Mouse (Mus musculus): ENCODE results near the gene Yif1b. TPM values are rescaled to one million over a fixed set of nuclear protein-coding genes. Genes with fewer than 3 reads are reported as not detected.

Yif1b gene
- polyA plus RNA-seq, 1 experiment, result 131 TPM

DNA sequence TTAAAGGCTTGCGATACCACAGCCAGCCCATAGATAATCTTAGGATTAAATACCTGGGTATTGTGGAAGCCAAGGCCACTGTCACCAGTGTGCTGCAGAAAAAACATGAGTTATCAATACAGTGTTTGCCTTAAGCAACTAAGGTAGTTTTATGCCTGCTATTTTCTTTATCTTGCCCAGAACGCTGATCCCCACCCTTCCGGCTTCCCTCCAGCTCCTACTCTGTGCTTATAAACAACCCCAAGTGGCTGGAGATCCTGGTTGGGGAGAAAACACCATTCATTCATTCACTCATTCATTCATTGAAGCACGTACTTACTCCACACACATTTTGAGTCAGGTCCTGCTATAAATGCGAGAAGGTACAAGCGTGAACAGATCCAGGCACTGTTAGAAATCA lies 46.4 kb downstream of the Yif1b start:
- no peak overlapping the region for H3K4me3 ChIP-seq (replicated peaks; ENCODE audit: insufficient read depth, low read depth, low read length)
- TF ChIP-seq CTCF (IDR thresholded peaks at IDR 0.05; ENCODE audit: borderline replicate concordance, insufficient read depth, low read depth, low read length), result no peak
- no peak for TF ChIP-seq POLR2A (IDR thresholded peaks at IDR 0.05; ENCODE audit: borderline replicate concordance, insufficient read depth, low read length)
- WGBS, result 96% methylated on average over 6 of the region's 6 CpGs
- no peaks in the 10 kb centered on the region for H3K27me3 ChIP-seq (ENCODE audit: control insufficient read depth, insufficient read depth, low read length)
- H3K4me1 ChIP-seq (ENCODE audit: control insufficient read depth, insufficient read depth, low read length), result no peaks in the 10 kb centered on the region; the same call in none of the 2 replicates
- no peak for DNase-seq
- no peak overlapping the region for H3K27ac ChIP-seq (ENCODE audit: insufficient read depth, low read length)

DNA sequence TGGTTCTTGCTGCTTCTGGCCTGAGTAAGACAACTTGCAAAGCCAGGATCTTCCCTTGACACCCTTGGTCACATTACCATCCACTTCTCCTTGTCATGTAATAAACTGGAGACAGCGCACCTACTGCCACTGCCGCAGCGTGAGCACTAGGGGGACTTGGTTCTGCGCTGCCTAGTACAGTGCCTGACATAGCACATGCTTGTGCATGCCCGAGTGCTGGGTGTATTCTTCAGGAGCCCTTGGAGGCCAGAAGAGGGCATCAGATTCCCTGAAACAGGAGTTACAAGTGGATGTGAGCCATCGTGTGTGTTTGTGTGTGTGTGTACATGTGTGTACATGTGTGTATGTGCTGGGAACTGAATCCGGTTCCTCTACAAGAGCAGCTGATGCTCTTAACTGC lies 49.4 kb downstream of the Yif1b start:
- Histone ChIP-seq H3K27me3 (ENCODE audit: control insufficient read depth, insufficient read depth, low read length) (no peaks in the 10 kb centered on the region), H3K4me1 (ENCODE audit: control insufficient read depth, insufficient read depth, low read length) (peaks cover 16% of the 10 kb centered on the region), H3K27ac (ENCODE audit: insufficient read depth, low read length) (no peak overlapping the region), H3K4me3 (replicated peaks; ENCODE audit: insufficient read depth, low read depth, low read length) (no peak overlapping the region)
- TF ChIP-seq POLR2A (IDR thresholded peaks at IDR 0.05; ENCODE audit: borderline replicate concordance, insufficient read depth, low read length) (no peak), CTCF (IDR thresholded peaks at IDR 0.05; ENCODE audit: borderline replicate concordance, insufficient read depth, low read depth, low read length) (no peak)
- no peak for DNase-seq
- 89% methylated on average over 7 of the region's 7 CpGs for WGBS

DNA sequence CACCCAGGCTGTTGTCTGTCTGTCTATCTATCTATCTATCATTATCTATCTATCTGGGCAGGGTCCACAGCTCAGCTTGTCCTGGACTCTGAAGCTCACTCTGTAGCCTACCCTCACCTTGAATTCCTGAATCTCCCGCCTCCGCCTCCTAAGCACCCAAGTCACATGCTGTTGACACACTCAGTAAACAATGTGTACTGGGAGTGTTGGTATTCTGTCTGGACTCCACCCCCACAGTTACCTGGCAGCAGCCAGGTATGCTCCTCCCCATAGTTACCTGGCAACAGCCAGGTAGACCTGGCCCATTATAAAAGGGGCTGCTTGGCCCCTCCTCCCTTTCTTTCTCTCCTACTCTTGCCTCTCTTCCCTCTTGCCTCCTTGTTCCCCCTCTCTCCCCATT lies 50.0 kb downstream of the Yif1b start:
- 98% methylated on average over 2 of the region's 2 CpGs for WGBS
- no peak for DNase-seq
- TF ChIP-seq CTCF (IDR thresholded peaks at IDR 0.05; ENCODE audit: borderline replicate concordance, insufficient read depth, low read depth, low read length), result no peak
- no peak for TF ChIP-seq POLR2A (IDR thresholded peaks at IDR 0.05; ENCODE audit: borderline replicate concordance, insufficient read depth, low read length)
- Histone ChIP-seq H3K27ac (ENCODE audit: insufficient read depth, low read length) (no peak overlapping the region), H3K27me3 (ENCODE audit: control insufficient read depth, insufficient read depth, low read length) (no peaks in the 10 kb centered on the region), H3K4me1 (ENCODE audit: control insufficient read depth, insufficient read depth, low read length) (peaks cover 22% of the 10 kb centered on the region), H3K4me3 (replicated peaks; ENCODE audit: insufficient read depth, low read depth, low read length) (no peak overlapping the region)

DNA sequence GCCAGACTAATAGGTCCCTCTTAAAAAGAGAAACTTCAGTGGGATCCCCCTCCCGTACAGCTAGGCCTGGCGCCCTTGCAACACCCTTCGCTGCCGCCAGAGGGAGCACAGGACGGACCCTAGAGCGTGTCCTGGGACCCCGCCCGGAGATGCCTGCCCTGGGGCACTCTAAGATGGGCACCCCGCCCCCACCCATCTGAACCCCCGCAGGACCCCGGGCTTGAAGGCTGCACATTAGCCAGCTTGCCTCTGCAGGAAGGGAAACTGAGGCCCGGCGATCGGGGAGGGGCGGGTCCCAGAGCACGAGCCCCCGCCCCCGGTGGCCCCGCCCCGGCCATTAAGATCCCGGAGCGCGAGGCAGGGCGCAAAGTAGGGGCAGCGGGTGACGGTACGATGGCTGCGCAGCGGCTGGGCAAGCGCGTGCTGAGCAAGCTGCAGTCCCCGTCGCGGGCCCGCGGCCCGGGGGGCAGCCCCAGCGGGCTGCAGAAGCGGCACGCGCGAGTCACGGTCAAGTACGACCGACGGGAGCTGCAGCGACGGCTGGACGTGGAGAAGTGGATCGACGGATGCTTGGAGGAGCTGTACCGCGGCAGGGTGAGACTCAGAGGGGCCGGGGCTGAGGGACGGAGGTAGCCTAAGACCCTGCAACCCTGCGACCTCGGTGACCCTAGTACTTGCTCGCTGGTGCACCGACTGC lies 51.0 kb downstream of the Yif1b start, which contains the start of gene Ppp1r14a:
Gene Ppp1r14a, plus strand, starts transcription at position 367 of the 697 bp plus-strand sequence.
- Histone ChIP-seq H3K4me1 (ENCODE audit: control insufficient read depth, insufficient read depth, low read length) (peaks cover 28% of the 10 kb centered on the region), H3K4me3 (replicated peaks; ENCODE audit: insufficient read depth, low read depth, low read length) (peak within 1 kb of the TSS; percentile 49), H3K27me3 (ENCODE audit: control insufficient read depth, insufficient read depth, low read length) (no peaks in the 10 kb centered on the region), H3K27ac (ENCODE audit: insufficient read depth, low read length) (peak within 1 kb of the TSS; percentile 39; the same call in 1 of the 2 replicates)
- TF ChIP-seq POLR2A (IDR thresholded peaks at IDR 0.05; ENCODE audit: borderline replicate concordance, insufficient read depth, low read length) (no peak), CTCF (IDR thresholded peaks at IDR 0.05; ENCODE audit: borderline replicate concordance, insufficient read depth, low read depth, low read length) (peak; percentile 78)
- peak; percentile 62 to 76 for DNase-seq
- WGBS, result 2% methylated on average over 59 of the region's 59 CpGs

DNA sequence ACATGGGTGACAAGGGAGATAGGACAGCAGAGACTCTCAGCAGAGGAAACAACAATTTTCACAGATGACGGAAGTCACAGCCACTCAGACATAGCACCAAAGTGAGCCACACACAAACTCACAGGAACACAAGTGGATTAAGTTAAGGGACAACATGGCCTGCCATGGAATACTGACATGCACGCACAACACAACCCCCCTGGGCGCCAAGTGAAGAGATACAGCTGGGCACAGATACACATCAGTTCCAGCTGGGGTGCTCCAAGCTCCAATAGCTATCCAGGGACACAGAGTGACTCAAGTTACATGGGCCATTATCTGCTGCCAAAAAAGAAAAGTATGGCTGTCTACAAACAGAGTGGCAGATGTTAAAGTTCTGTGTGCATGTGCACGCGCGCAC lies 51.7 kb downstream of the Yif1b start:
- DNase-seq, result peak in 1 of 2 experiments; percentile 18
- H3K4me3 ChIP-seq (replicated peaks; ENCODE audit: insufficient read depth, low read depth, low read length), result peak overlapping the region; percentile 49
- 94% methylated on average over 6 of the region's 6 CpGs for WGBS
- no peak overlapping the region; the same call in 1 of the 2 replicates for H3K27ac ChIP-seq (ENCODE audit: insufficient read depth, low read length)
- H3K27me3 ChIP-seq (ENCODE audit: control insufficient read depth, insufficient read depth, low read length), result no peaks in the 10 kb centered on the region
- TF ChIP-seq POLR2A (IDR thresholded peaks at IDR 0.05; ENCODE audit: borderline replicate concordance, insufficient read depth, low read length) (no peak), CTCF (IDR thresholded peaks at IDR 0.05; ENCODE audit: borderline replicate concordance, insufficient read depth, low read depth, low read length) (no peak)
- peaks cover 28% of the 10 kb centered on the region for H3K4me1 ChIP-seq (ENCODE audit: control insufficient read depth, insufficient read depth, low read length)

DNA sequence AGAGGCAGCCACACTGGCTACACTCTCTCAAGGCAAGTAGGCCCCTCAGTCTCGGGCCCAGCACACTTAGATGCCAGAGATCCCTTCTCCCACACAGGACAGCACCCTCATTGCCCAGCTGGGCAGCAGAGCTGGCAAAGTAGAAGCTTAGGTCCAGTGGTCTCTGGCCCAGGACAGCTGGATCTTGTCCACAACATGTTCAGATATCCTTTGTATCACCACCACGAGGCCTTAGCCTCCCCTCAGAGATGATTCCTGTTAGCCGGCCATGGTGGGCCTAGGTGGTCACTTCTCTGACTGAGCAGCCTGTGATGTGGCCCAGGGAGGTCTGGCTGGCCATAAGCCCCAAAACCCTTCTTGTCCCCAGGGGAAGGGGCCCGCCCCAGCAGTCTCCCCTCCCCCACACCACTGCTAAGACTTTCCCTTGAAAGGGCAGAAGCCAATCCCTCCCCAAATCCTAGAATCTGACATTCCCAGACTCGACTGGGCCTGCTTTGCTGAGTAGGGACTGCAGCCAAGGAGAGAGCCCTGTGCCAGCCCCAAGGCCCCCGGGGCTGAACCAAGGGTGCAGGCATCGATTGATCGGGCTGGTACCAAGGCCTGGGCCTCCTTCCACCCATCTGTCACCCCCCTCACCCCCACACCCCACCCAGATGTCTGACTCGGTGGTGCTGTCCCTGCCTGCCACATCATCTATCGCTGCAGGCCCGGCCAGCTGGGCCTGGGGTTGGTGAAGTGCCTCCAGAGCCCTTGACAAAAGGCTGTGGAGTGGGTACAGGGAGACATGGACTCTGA lies 52.8 kb downstream of the Yif1b start:
- H3K4me3 ChIP-seq (replicated peaks; ENCODE audit: insufficient read depth, low read depth, low read length), result no peak overlapping the region
- peaks cover 28% of the 10 kb centered on the region for H3K4me1 ChIP-seq (ENCODE audit: control insufficient read depth, insufficient read depth, low read length)
- H3K27ac ChIP-seq (ENCODE audit: insufficient read depth, low read length), result peak overlapping the region; percentile 52
- WGBS, result 46% methylated on average over 11 of the region's 11 CpGs
- no peaks in the 10 kb centered on the region for H3K27me3 ChIP-seq (ENCODE audit: control insufficient read depth, insufficient read depth, low read length)
- TF ChIP-seq CTCF (IDR thresholded peaks at IDR 0.05; ENCODE audit: borderline replicate concordance, insufficient read depth, low read depth, low read length) (no peak), POLR2A (IDR thresholded peaks at IDR 0.05; ENCODE audit: borderline replicate concordance, insufficient read depth, low read length) (no peak)
- peak; percentile 46 to 49 for DNase-seq

DNA sequence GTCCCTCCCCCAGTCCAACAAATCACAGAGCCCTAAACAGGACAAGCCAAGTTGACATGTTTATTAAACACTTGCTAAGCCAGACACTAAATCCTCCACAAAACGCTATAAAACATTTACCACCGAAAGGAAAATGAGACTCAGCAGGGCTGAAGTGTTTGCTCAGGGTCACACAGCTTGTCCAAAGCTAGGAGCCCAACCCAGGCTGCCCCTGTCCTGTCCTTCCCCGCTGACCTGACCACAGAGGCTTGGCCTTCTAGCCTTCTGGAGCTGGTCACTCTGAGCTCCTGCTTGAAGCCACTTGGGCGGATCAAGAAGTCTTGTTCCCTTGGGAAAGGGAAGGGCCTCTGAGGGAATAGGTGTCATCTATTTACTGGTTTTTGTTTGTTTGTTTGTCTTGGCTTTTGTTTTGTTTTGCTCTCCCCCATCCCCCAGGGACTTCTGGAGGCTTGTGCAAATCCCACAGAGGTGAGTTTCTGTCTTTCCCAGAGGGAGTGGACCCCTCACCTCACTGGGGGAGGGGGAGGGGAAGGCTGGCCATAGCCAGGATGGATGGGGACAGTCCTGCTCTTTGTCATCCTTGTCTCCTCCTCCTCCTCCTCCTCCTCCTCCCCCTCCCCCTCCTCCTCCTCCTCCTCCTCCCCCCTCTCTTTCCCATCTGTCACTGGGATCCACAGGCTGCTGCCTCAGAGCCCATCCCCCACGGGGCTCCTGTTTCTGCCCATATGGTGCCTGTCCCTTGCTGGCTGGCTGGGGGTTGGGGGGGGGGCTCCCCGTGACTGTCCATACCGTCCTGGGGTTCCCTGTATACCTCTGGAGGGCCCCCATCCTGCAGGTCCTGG lies 53.7 kb downstream of the Yif1b start:
- no peak for TF ChIP-seq CTCF (IDR thresholded peaks at IDR 0.05; ENCODE audit: borderline replicate concordance, insufficient read depth, low read depth, low read length)
- no peak for TF ChIP-seq POLR2A (IDR thresholded peaks at IDR 0.05; ENCODE audit: borderline replicate concordance, insufficient read depth, low read length)
- H3K27me3 ChIP-seq (ENCODE audit: control insufficient read depth, insufficient read depth, low read length), result no peaks in the 10 kb centered on the region
- peak overlapping the region; percentile 87 for H3K27ac ChIP-seq (ENCODE audit: insufficient read depth, low read length)
- H3K4me1 ChIP-seq (ENCODE audit: control insufficient read depth, insufficient read depth, low read length), result peaks cover 28% of the 10 kb centered on the region
- no peak overlapping the region for H3K4me3 ChIP-seq (replicated peaks; ENCODE audit: insufficient read depth, low read depth, low read length)
- WGBS, result 16% methylated on average over 7 of the region's 7 CpGs
- DNase-seq, result peak; percentile 79 to 85

Measured in cerebellum, adult 2 months (tissue).